Mouse (Mus musculus): Measurements from ENCODE around the gene Wdr5. TPM values are rescaled to one million over a fixed set of nuclear protein-coding genes. Genes with fewer than 3 reads are reported as not detected.

Gene Wdr5
- polyA plus RNA-seq (2014; fragmentation: Nextera tagmentation; extraction: Ambion mirVana), result 50.1 and 54.1 TPM in 2 replicates

- H3K4me3 ChIP-seq (ENCODE audit: low read depth, low read length), result peak within 1 kb of the TSS; percentile 92
- peak; percentile 94 for ATAC-seq (ENCODE audit: low read depth)
- H3K27me3 ChIP-seq (replicated peaks; ENCODE audit: control insufficient read depth, insufficient read depth, low read length), result no peaks in the 10 kb centered on the region
- no peaks in the 10 kb centered on the region for H3K9me3 ChIP-seq (ENCODE audit: control insufficient read depth, low read length)
- DNase-seq (ENCODE audit: low spot score), result peak; percentile 95
- H3K9ac ChIP-seq (ENCODE audit: low read depth, low read length), result peak within 1 kb of the TSS; percentile 95
- peak within 1 kb of the TSS; percentile 89 for H3K27ac ChIP-seq (replicated peaks; ENCODE audit: low read depth, low read length)
- peak within 1 kb of the TSS; percentile 94 for H3K4me2 ChIP-seq (ENCODE audit: low read depth, low read length)
- H3K36me3 ChIP-seq (ENCODE audit: control insufficient read depth, insufficient read depth, low read length), result peaks cover 12% of the 10 kb centered on the region
- H3K4me1 ChIP-seq (ENCODE audit: control insufficient read depth, insufficient read depth, low read length), result peaks cover 18% of the 10 kb centered on the region
- WGBS, result 2% methylated on average over 38 of the region's 57 CpGs
Measured at GRCm38 (mm10) chr2:27514639-27515328, at the start of gene Wdr5. Wdr5 (plus strand) TSS chr2:27515157.

GRCm38 (mm10) chr2:27469292-27469990 is 45.5 kb upstream of the Wdr5 start:
- H3K27me3 ChIP-seq (replicated peaks; ENCODE audit: control insufficient read depth, insufficient read depth, low read length), result no peaks in the 10 kb centered on the region
- no peaks in the 10 kb centered on the region for H3K9me3 ChIP-seq (ENCODE audit: control insufficient read depth, low read length)
- no peak for DNase-seq (ENCODE audit: low spot score)
- H3K36me3 ChIP-seq (ENCODE audit: control insufficient read depth, insufficient read depth, low read length), result peaks cover 29% of the 10 kb centered on the region
- no peak overlapping the region for H3K27ac ChIP-seq (replicated peaks; ENCODE audit: low read depth, low read length)
- no peak overlapping the region for H3K9ac ChIP-seq (ENCODE audit: low read depth, low read length)
- H3K4me1 ChIP-seq (ENCODE audit: control insufficient read depth, insufficient read depth, low read length), result peaks cover 16% of the 10 kb centered on the region
- no peak overlapping the region for H3K4me3 ChIP-seq (ENCODE audit: low read depth, low read length)
- 65% methylated on average over 4 of the region's 4 CpGs for WGBS
- H3K4me2 ChIP-seq (ENCODE audit: low read depth, low read length), result no peak overlapping the region
- ATAC-seq (ENCODE audit: low read depth), result no peak

DNA sequence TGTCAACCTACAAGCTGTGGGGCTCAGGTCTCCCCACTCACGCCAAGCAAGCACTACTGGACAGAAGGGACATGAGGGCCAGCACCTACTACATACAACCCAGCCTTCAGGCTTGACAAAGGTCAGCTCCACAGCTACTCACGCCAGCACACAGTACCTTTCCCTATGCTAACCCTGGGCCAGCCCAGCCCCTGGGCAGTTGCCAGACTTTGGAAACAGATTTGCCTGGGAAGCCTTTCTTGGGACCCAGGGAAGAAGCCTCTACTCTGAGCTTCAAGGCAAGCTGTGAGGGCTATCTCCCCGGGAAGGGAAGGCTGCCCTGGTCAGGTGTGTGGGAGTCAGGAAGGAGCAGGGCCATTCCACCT is 45.0 kb upstream of the Wdr5 start:
- H3K27me3 ChIP-seq (replicated peaks; ENCODE audit: control insufficient read depth, insufficient read depth, low read length), result no peaks in the 10 kb centered on the region
- no peaks in the 10 kb centered on the region for H3K9me3 ChIP-seq (ENCODE audit: control insufficient read depth, low read length)
- no peak overlapping the region for H3K4me3 ChIP-seq (ENCODE audit: low read depth, low read length)
- ATAC-seq (ENCODE audit: low read depth), result no peak
- H3K4me1 ChIP-seq (ENCODE audit: control insufficient read depth, insufficient read depth, low read length), result peaks cover 16% of the 10 kb centered on the region
- no peak overlapping the region for H3K9ac ChIP-seq (ENCODE audit: low read depth, low read length)
- H3K27ac ChIP-seq (replicated peaks; ENCODE audit: low read depth, low read length), result no peak overlapping the region
- peaks cover 29% of the 10 kb centered on the region for H3K36me3 ChIP-seq (ENCODE audit: control insufficient read depth, insufficient read depth, low read length)
- 60% methylated on average over 3 of the region's 3 CpGs for WGBS
- no peak for DNase-seq (ENCODE audit: low spot score)
- H3K4me2 ChIP-seq (ENCODE audit: low read depth, low read length), result no peak overlapping the region

DNA sequence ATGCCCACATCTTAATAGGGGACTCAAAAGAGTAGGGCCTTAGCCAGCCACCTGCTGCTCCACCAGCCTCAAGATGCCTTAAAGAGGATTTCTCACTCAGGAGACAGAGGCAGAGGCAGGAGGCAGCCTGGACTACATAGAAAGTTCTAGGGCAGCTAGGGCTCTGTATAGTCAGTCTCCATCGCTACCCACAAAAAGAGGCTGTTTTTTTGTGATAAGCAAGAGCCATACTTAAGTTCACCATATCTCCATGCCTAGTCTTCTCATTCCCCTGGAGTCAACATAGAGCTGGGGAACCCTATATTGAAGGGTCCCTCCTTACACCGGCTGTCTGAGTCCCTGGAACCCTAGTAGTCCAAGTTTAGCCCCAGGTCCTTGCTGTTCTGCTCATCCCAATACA is 44.4 kb upstream of the Wdr5 start:
- H3K9me3 ChIP-seq (ENCODE audit: control insufficient read depth, low read length), result no peaks in the 10 kb centered on the region
- peaks cover 24% of the 10 kb centered on the region for H3K36me3 ChIP-seq (ENCODE audit: control insufficient read depth, insufficient read depth, low read length)
- H3K4me2 ChIP-seq (ENCODE audit: low read depth, low read length), result no peak overlapping the region
- no peak overlapping the region for H3K9ac ChIP-seq (ENCODE audit: low read depth, low read length)
- no peak overlapping the region for H3K4me3 ChIP-seq (ENCODE audit: low read depth, low read length)
- H3K27me3 ChIP-seq (replicated peaks; ENCODE audit: control insufficient read depth, insufficient read depth, low read length), result no peaks in the 10 kb centered on the region
- WGBS, result 84% methylated on average over 2 of the region's 2 CpGs
- ATAC-seq (ENCODE audit: low read depth) (no peak), DNase-seq (ENCODE audit: low spot score) (no peak)
- H3K4me1 ChIP-seq (ENCODE audit: control insufficient read depth, insufficient read depth, low read length), result peaks cover 16% of the 10 kb centered on the region
- H3K27ac ChIP-seq (replicated peaks; ENCODE audit: low read depth, low read length), result no peak overlapping the region

DNA sequence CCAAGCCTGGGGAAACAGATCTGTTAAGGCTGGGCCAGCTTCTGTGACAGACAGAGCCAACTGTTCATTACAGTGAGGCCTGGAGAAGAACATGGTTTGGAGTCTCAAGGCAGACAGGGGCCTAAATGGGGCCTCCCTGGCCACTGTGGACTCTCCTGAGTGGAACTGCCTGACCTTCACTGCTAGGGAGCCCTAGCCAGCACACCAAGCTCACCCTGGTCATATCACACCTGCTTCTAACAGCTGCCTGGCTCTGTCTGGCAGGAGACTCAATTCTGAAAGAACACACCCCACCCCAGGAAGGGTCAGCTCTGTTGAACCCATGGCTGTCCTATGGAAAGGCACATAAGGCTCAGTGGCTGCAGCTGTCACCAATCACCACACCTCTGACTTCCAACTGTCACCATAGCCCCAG is 43.8 kb upstream of the Wdr5 start:
- ATAC-seq (ENCODE audit: low read depth), result no peak
- Histone ChIP-seq H3K36me3 (ENCODE audit: control insufficient read depth, insufficient read depth, low read length) (peaks cover 18% of the 10 kb centered on the region), H3K4me1 (ENCODE audit: control insufficient read depth, insufficient read depth, low read length) (peaks cover 17% of the 10 kb centered on the region), H3K4me2 (ENCODE audit: low read depth, low read length) (no peak overlapping the region), H3K27ac (replicated peaks; ENCODE audit: low read depth, low read length) (no peak overlapping the region), H3K9ac (ENCODE audit: low read depth, low read length) (0 out of 2 replicates have a peak overlapping the region, but pooled peaks have one; percentile 22), H3K9me3 (ENCODE audit: control insufficient read depth, low read length) (no peaks in the 10 kb centered on the region), H3K4me3 (ENCODE audit: low read depth, low read length) (no peak overlapping the region), H3K27me3 (replicated peaks; ENCODE audit: control insufficient read depth, insufficient read depth, low read length) (no peaks in the 10 kb centered on the region)
- peak; percentile 45 for DNase-seq (ENCODE audit: low spot score)

GRCm38 (mm10) chr2:27473061-27473765 is 41.7 kb upstream of the Wdr5 start:
- Histone ChIP-seq H3K27me3 (replicated peaks; ENCODE audit: control insufficient read depth, insufficient read depth, low read length) (no peaks in the 10 kb centered on the region), H3K9ac (ENCODE audit: low read depth, low read length) (peak overlapping the region; percentile 87), H3K4me3 (ENCODE audit: low read depth, low read length) (peak overlapping the region; percentile 97), H3K27ac (replicated peaks; ENCODE audit: low read depth, low read length) (no peak overlapping the region), H3K9me3 (ENCODE audit: control insufficient read depth, low read length) (no peaks in the 10 kb centered on the region), H3K4me2 (ENCODE audit: low read depth, low read length) (peak overlapping the region; percentile 88), H3K4me1 (ENCODE audit: control insufficient read depth, insufficient read depth, low read length) (peaks cover 23% of the 10 kb centered on the region), H3K36me3 (ENCODE audit: control insufficient read depth, insufficient read depth, low read length) (peaks cover 8% of the 10 kb centered on the region; the same call in 1 of the 2 replicates)
- 61% methylated on average over 7 of the region's 7 CpGs for WGBS
- no peak for ATAC-seq (ENCODE audit: low read depth)
- DNase-seq (ENCODE audit: low spot score), result no peak

DNA sequence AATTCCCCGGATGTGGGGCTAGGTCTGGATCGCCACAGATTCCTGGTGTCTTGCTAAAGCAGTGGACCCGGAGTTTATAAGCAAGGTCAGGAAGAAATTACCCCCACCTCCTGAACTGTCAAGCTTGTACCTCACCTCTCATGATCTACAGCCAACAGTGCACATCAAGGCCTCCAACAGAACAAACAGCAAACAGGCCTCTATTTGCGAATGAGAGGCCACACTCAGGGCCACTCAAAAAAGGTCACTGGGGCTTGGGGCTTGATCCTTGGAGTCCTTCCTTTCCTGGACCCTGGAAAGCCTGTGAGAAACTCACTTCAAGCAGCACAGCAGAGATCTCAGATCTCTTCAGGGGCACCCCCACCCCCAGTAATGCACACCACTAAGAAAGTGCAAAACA is 41.0 kb upstream of the Wdr5 start:
- Histone ChIP-seq H3K27me3 (replicated peaks; ENCODE audit: control insufficient read depth, insufficient read depth, low read length) (no peaks in the 10 kb centered on the region), H3K9ac (ENCODE audit: low read depth, low read length) (peak overlapping the region; percentile 87), H3K4me2 (ENCODE audit: low read depth, low read length) (peak overlapping the region; percentile 88), H3K4me3 (ENCODE audit: low read depth, low read length) (peak overlapping the region; percentile 97), H3K9me3 (ENCODE audit: control insufficient read depth, low read length) (no peaks in the 10 kb centered on the region), H3K36me3 (ENCODE audit: control insufficient read depth, insufficient read depth, low read length) (0 out of 2 replicates have a peak, but pooled peaks cover 1% of the 10 kb centered on the region), H3K4me1 (ENCODE audit: control insufficient read depth, insufficient read depth, low read length) (peaks cover 23% of the 10 kb centered on the region), H3K27ac (replicated peaks; ENCODE audit: low read depth, low read length) (peak overlapping the region; percentile 95)
- no peak for ATAC-seq (ENCODE audit: low read depth)
- no peak for DNase-seq (ENCODE audit: low spot score)
- WGBS, result 20% methylated on average over 4 of the region's 4 CpGs

GRCm38 (mm10) chr2:27474621-27475484 is 40.1 kb upstream of the Wdr5 start:
- Histone ChIP-seq H3K4me2 (ENCODE audit: low read depth, low read length) (peak overlapping the region; percentile 88), H3K36me3 (ENCODE audit: control insufficient read depth, insufficient read depth, low read length) (no peaks in the 10 kb centered on the region), H3K9me3 (ENCODE audit: control insufficient read depth, low read length) (no peaks in the 10 kb centered on the region), H3K27ac (replicated peaks; ENCODE audit: low read depth, low read length) (peak overlapping the region; percentile 95), H3K27me3 (replicated peaks; ENCODE audit: control insufficient read depth, insufficient read depth, low read length) (no peaks in the 10 kb centered on the region), H3K4me1 (ENCODE audit: control insufficient read depth, insufficient read depth, low read length) (peaks cover 23% of the 10 kb centered on the region), H3K4me3 (ENCODE audit: low read depth, low read length) (peak overlapping the region; percentile 97), H3K9ac (ENCODE audit: low read depth, low read length) (peak overlapping the region; percentile 87)
- ATAC-seq (ENCODE audit: low read depth) (peak; percentile 34), DNase-seq (ENCODE audit: low spot score) (peak; percentile 48)
- under 1% methylated on average over 58 of the region's 84 CpGs for WGBS
